Mouse (Mus musculus) bone marrow, adult 2 months (tissue): ENCODE data around the gene Rasgrp3.

ENCODE experiments used
- CTCF ChIP-seq: fragments of 200-500 bp; IDR thresholded peaks from 2 replicates; pipeline ENCODE4 v1.5.1; 2011; ENCODE audit warnings: low read length, control low read depth; ENCODE audit not compliant: control insufficient read depth, insufficient read depth
- POLR2A ChIP-seq: fragments of 200-500 bp; IDR thresholded peaks from 2 replicates; pipeline ENCODE4 v1.6.1; 2011; ENCODE audit warnings: low read depth, mild to moderate bottlenecking, control low read depth, low read length, borderline replicate concordance; ENCODE audit not compliant: control insufficient read depth

DNA sequence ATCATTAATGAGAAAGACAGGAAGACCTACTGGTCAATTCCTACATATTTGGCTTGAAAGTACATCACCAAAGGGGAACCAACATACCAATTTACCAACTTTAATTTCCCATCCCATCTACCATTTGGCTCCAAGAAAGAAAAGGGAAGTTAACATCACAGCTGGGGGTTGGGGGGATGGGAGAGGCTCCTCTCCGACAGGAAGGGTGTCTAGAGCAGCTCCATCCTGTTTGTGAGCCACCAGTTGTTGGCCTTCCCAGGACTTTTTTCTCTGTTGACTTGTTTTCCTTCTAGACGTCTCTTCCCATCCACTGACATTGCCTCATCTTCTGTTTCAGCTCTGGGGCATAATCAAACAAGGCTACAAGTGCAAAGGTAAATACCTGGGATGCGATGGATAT is 88.1 kb downstream of the Rasgrp3 start:
- TF ChIP-seq POLR2A (no peak), CTCF (no peak)
